Mouse (Mus musculus) retina, embryonic 14.5 days (tissue): ENCODE measurements around the gene Ahrr.

Source experiments
- DNase-seq: peaks from one replicate; pipeline ENCODE4 v3.0.0-alpha.2; 2015; ENCODE audit warnings: low spot score

Gene Ahrr

GRCm38 (mm10) chr13:74237574-74237973, 54.6 kb downstream of the Ahrr start:
- no peak for DNase-seq

DNA sequence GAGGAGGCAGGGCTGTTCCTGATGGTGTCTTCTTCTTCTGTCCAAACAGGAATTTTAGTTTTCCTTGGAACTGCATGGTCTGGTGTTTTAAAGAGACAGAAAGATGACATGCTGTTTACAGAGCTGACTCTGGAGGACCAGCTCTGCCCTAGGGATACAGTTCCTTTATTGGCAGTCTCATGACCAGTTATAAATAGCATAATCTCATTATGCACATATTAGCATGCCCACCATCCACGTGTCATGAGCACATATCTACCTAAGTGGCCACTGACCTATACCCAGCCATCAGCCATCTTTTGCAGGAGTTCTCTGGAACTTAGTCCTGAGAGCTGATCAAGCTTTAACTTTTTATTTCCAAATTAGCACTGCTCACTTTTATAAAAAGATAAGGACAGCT, 71.5 kb downstream of the Ahrr start:
- no peak for DNase-seq

DNA sequence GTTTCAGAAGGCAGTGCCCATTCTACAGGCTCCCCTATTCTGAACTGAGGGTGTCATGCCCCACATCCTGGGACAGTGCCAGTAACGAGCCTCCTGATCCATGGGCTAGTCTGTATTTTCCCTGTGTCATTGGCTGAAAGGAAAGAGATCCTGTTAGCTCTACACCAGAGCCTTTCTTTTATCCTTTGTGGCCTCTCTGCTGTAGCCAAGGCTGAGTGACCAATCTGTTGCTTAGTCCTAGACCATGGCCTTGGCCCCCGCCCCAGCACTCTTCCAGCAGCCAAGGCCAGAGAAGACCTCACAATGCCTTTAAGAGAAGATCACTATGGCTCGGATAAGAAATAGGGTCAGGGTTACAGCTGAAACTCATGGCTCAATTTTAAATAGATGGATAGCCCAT, 73.7 kb downstream of the Ahrr start:
- DNase-seq, result no peak

GRCm38 (mm10) chr13:74208986-74209345, 83.2 kb downstream of the Ahrr start:
- no peak for DNase-seq

- DNase-seq, result peak; percentile 91
These were observed 83.7 kb downstream of the Ahrr start, which contains the start of gene Exoc3 for GRCm38 (mm10) chr13:74208317-74208985. Gene Exoc3, minus strand, starts transcription at chr13:74208732.

DNA sequence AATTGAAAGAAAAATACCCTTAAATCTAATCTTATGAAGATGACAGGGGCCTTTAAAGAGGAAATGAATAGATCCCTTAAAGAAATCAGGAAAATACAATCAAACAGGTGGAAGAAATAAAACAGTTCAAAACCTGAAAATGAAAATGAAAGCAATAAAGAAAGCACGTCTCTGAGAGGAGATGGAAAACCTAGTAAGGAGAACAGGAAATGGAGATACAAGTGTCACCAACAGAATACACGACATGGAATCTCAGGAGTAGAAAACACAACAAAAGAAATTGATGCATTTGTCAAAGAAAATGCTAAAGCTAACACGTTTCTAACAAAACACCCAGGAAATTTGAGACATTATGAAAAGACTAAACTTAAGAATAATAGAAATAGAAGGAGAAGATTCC, 95.7 kb downstream of the Ahrr start:
- DNase-seq, result no peak

DNA sequence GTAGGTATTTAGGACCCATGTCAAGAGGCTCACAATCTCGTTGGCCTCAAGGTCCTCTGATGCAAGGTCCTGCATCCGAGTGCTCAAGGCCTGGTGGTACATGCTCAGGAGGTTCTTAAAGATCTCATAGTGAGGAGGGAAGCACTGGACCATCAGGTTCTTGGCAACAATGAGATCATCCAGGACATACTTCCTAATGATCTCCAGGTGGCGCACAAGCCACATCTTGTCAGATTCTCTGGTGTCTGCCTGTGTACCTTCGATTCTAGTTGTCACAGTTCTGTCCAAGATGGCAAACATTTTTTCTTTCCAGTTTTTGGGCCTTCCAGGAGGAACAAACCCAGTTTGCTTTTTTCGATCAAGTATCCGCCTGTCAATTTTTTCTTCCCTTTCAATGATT, 99.5 kb downstream of the Ahrr start:
- DNase-seq, result peak; percentile 58

DNA sequence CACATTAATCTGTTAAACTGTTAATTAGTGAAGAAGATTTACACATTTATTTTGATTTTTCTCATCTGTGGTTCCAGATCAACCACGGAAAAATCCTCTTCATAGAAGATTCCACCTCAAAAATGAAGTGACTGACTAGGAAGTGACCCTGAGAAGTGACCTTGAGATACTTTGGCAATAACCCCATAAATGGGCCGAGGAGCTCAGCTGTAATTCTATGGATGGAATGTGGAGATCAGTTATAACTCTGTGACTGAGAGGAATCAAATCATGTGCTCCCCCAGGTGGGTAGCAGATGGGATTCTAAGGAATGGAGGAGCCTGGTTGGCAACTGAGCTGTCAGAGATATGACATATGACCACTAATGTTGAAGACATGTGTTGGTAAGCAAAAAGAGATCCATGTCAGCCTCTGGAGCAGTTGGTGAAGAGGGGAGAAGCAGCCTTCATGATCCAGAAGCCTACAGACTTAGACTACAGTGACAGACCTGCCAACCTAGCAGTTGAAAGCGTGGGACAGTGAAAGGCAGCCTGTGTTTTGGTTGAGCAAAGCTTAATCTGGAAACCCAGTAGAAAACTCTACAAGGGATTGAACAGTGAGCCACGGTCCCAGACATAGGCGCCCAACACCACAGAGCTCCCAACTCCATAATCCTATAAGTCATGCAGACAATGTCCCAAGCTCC, 109.0 kb downstream of the Ahrr start:
- no peak for DNase-seq

GRCm38 (mm10) chr13:74172036-74172435, 120.1 kb downstream of the Ahrr start:
- DNase-seq, result no peak

- no peak for DNase-seq
These were observed 122.5 kb downstream of the Ahrr start for GRCm38 (mm10) chr13:74169446-74170164.

DNA sequence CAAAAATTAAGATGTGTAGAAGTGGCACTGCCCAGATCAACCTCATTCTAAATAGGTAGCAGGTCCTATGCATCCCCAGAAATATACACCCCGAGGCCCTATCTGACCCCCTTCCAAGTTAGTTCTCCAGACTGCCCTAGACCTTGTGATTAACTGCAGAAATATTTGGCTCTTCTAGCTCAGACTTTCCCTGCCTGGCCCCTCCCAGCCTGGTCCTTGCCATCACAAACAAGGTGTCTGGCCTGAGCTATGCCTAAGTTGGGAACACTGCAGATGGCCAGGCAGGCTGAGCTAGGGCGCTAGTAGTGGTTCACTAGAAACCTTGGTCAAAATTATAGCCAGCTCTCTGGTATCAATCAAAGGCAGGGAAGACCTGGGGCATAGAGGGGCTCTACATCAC, 124.6 kb downstream of the Ahrr start:
- DNase-seq, result no peak

DNA sequence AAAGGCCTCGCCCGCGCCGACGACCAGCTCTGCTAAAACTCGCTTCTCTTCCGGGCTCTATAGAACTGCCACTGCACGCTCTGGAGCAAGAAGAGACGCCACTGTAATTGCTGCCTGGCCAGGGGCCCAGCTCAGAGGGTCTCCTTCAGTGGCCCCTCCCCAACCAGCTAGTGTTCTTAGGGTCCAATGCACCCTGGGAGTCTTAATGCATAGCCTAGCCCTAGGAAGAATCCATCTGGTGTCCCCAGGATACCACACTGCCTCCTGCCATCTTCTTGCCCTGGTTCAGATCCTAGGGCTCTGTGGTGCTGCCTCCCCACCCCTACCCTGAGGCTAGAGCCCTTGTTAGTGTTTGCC, 125.1 kb downstream of the Ahrr start:
- no peak for DNase-seq

DNA sequence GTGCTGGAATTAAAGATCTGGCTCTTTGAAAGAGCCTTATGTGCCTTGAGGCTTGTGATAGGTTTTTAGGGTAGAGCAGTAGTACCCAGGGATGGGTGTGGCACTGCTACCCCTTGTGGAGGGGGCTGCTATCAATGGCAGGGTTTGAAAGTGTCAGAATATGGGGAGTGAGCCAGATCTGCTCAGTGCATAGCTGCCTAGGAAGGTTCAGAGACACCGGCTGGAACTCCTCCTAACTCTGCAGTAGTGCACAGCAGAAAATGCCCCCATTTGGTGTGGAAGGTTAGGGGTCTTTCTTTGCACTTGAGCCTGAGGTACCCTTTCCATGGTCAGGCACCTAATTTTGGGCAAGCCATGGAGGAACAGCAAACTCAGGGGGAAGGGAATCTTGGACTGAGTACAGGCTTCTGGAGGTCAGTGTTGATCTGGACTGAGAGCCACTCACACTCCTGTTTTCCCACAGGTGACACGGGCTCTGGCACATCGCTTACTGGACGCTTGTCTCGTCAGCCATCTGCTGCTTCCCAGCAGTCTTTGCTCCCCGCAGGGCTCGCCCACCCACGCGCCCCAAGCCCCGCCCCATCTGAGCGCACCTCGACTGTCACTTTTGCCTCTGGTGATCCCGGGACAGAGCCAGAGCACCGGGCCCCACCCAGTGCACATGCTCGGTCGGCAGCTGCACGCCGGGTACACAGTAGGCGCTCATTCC, 125.6 kb downstream of the Ahrr start:
- peak; percentile 59 for DNase-seq
